Mouse (Mus musculus): Measurements from ENCODE around the gene Uqcc3. TPM values are rescaled to one million over a fixed set of nuclear protein-coding genes. Genes with fewer than 3 reads are reported as not detected.

The Uqcc3 gene
- 3.3 TPM for polyA plus RNA-seq (2014; fragmentation: Illumina TruSeq; extraction: RNeasy Lipid Tissue Mini Kit (QIAGEN cat#74804); ENCODE audit: low read depth, low replicate concordance)

GRCm38 (mm10) chr19:8880311-8881033 is at the start of gene Uqcc3:
Uqcc3 (minus strand) TSS chr19:8880923.

GRCm38 (mm10) chr19:8929224-8930088 is 48.7 kb upstream of the Uqcc3 start, which contains the start of the genes Rom1 and Eml3:
Rom1 (minus strand) TSS chr19:8929356.
Eml3 (plus strand) TSS chr19:8929552.

GRCm38 (mm10) chr19:8920073-8920736 is 39.5 kb upstream of the Uqcc3 start, which contains the start of gene B3gat3:
B3gat3 (plus strand) TSS chr19:8920374.

GRCm38 (mm10) chr19:8897865-8898495 is 17.3 kb upstream of the Uqcc3 start, which contains the start of gene Ganab:
Ganab (plus strand) TSS chr19:8898071.

GRCm38 (mm10) chr19:8892829-8893766 is 12.4 kb upstream of the Uqcc3 start, which contains the start of gene Ints5:
Ints5 (plus strand) TSS chr19:8893005.

GRCm38 (mm10) chr19:8888511-8889385 is 8.0 kb upstream of the Uqcc3 start, which contains the start of the genes 1810009A15Rik and Gm49416:
1810009A15Rik (plus strand) TSS chr19:8888853.
Gm49416 (plus strand) TSS chr19:8888926.

GRCm38 (mm10) chr19:8883616-8884015 is 2.9 kb upstream of the Uqcc3 start, which contains the start of the genes Lbhd1 and Gm49403:
Lbhd1 (plus strand) TSS chr19:8883732.
Gm49403 (plus strand) TSS chr19:8883930.

GRCm38 (mm10) chr19:8871267-8872186 is 9.2 kb downstream of the Uqcc3 start, which contains the start of gene Ubxn1:
Ubxn1 (plus strand) TSS chr19:8871496.

GRCm38 (mm10) chr19:8850402-8850901 is 30.3 kb downstream of the Uqcc3 start, which contains the start of gene Lrrn4cl:
Lrrn4cl (plus strand) TSS chr19:8850768.

GRCm38 (mm10) chr19:8839103-8839907 is 41.4 kb downstream of the Uqcc3 start, which contains the start of gene Gng3:
Gng3 (minus strand) TSS chr19:8839194.

GRCm38 (mm10) chr19:8837251-8837791 is 43.4 kb downstream of the Uqcc3 start, which contains the start of gene Bscl2:
Bscl2 (plus strand) TSS chr19:8837467.

Other genes with a start within 250 kb of the Uqcc3 start
- 0.23 TPM for gene Chrm1, start 217.1 kb downstream of the Uqcc3 start, polyA plus RNA-seq (2014; fragmentation: Illumina TruSeq; extraction: RNeasy Lipid Tissue Mini Kit (QIAGEN cat#74804); ENCODE audit: low read depth, low replicate concordance)
- gene Slc3a2, start 157.6 kb downstream of the Uqcc3 start, polyA plus RNA-seq (2014; fragmentation: Illumina TruSeq; extraction: RNeasy Lipid Tissue Mini Kit (QIAGEN cat#74804); ENCODE audit: low read depth, low replicate concordance), result 163 TPM
- 15.5 TPM for gene Wdr74, start 145.1 kb downstream of the Uqcc3 start, polyA plus RNA-seq (2014; fragmentation: Illumina TruSeq; extraction: RNeasy Lipid Tissue Mini Kit (QIAGEN cat#74804); ENCODE audit: low read depth, low replicate concordance)
- gene 1700092M07Rik, start 140.2 kb downstream of the Uqcc3 start, polyA plus RNA-seq (2014; fragmentation: Illumina TruSeq; extraction: RNeasy Lipid Tissue Mini Kit (QIAGEN cat#74804); ENCODE audit: low read depth, low replicate concordance), result not detected
- 63.2 TPM for gene Stx5a, start 139.5 kb downstream of the Uqcc3 start, polyA plus RNA-seq (2014; fragmentation: Illumina TruSeq; extraction: RNeasy Lipid Tissue Mini Kit (QIAGEN cat#74804); ENCODE audit: low read depth, low replicate concordance)
- gene Nxf1, start 123.8 kb downstream of the Uqcc3 start, polyA plus RNA-seq (2014; fragmentation: Illumina TruSeq; extraction: RNeasy Lipid Tissue Mini Kit (QIAGEN cat#74804); ENCODE audit: low read depth, low replicate concordance), result 68.2 TPM
- 50.0 TPM for gene Tmem223, start 109.9 kb downstream of the Uqcc3 start, polyA plus RNA-seq (2014; fragmentation: Illumina TruSeq; extraction: RNeasy Lipid Tissue Mini Kit (QIAGEN cat#74804); ENCODE audit: low read depth, low replicate concordance)
- 51.8 TPM for gene Tmem179b, start 106.5 kb downstream of the Uqcc3 start, polyA plus RNA-seq (2014; fragmentation: Illumina TruSeq; extraction: RNeasy Lipid Tissue Mini Kit (QIAGEN cat#74804); ENCODE audit: low read depth, low replicate concordance)
- 1.4 TPM for gene Taf6l, start 94.5 kb downstream of the Uqcc3 start, polyA plus RNA-seq (2014; fragmentation: Illumina TruSeq; extraction: RNeasy Lipid Tissue Mini Kit (QIAGEN cat#74804); ENCODE audit: low read depth, low replicate concordance)
- 94.7 TPM for gene Polr2g, start 82.3 kb downstream of the Uqcc3 start, polyA plus RNA-seq (2014; fragmentation: Illumina TruSeq; extraction: RNeasy Lipid Tissue Mini Kit (QIAGEN cat#74804); ENCODE audit: low read depth, low replicate concordance)
- gene Zbtb3, start 78.4 kb downstream of the Uqcc3 start, polyA plus RNA-seq (2014; fragmentation: Illumina TruSeq; extraction: RNeasy Lipid Tissue Mini Kit (QIAGEN cat#74804); ENCODE audit: low read depth, low replicate concordance), result 0.47 TPM
- gene Ttc9c, start 61.6 kb downstream of the Uqcc3 start, polyA plus RNA-seq (2014; fragmentation: Illumina TruSeq; extraction: RNeasy Lipid Tissue Mini Kit (QIAGEN cat#74804); ENCODE audit: low read depth, low replicate concordance), result 87.3 TPM
- gene Hnrnpul2, start 60.9 kb downstream of the Uqcc3 start, polyA plus RNA-seq (2014; fragmentation: Illumina TruSeq; extraction: RNeasy Lipid Tissue Mini Kit (QIAGEN cat#74804); ENCODE audit: low read depth, low replicate concordance), result 117 TPM
- gene AC129217.1, start 51.1 kb downstream of the Uqcc3 start, polyA plus RNA-seq (2014; fragmentation: Illumina TruSeq; extraction: RNeasy Lipid Tissue Mini Kit (QIAGEN cat#74804); ENCODE audit: low read depth, low replicate concordance), result not detected
- gene Bscl2, start 43.5 kb downstream of the Uqcc3 start, polyA plus RNA-seq (2014; fragmentation: Illumina TruSeq; extraction: RNeasy Lipid Tissue Mini Kit (QIAGEN cat#74804); ENCODE audit: low read depth, low replicate concordance), result 24.6 TPM
- gene Gng3, start 41.7 kb downstream of the Uqcc3 start, polyA plus RNA-seq (2014; fragmentation: Illumina TruSeq; extraction: RNeasy Lipid Tissue Mini Kit (QIAGEN cat#74804); ENCODE audit: low read depth, low replicate concordance), result 2.2 TPM
- 3.3 TPM for gene Lrrn4cl, start 30.2 kb downstream of the Uqcc3 start, polyA plus RNA-seq (2014; fragmentation: Illumina TruSeq; extraction: RNeasy Lipid Tissue Mini Kit (QIAGEN cat#74804); ENCODE audit: low read depth, low replicate concordance)
- 25.3 TPM for gene Ubxn1, start 9.4 kb downstream of the Uqcc3 start, polyA plus RNA-seq (2014; fragmentation: Illumina TruSeq; extraction: RNeasy Lipid Tissue Mini Kit (QIAGEN cat#74804); ENCODE audit: low read depth, low replicate concordance)
- 76.6 TPM for gene Lbhd1, start 2.8 kb upstream of the Uqcc3 start, polyA plus RNA-seq (2014; fragmentation: Illumina TruSeq; extraction: RNeasy Lipid Tissue Mini Kit (QIAGEN cat#74804); ENCODE audit: low read depth, low replicate concordance)
- gene Gm49403, start 3.0 kb upstream of the Uqcc3 start, polyA plus RNA-seq (2014; fragmentation: Illumina TruSeq; extraction: RNeasy Lipid Tissue Mini Kit (QIAGEN cat#74804); ENCODE audit: low read depth, low replicate concordance), result not detected
- 7.9 TPM for gene 1810009A15Rik, start 7.9 kb upstream of the Uqcc3 start, polyA plus RNA-seq (2014; fragmentation: Illumina TruSeq; extraction: RNeasy Lipid Tissue Mini Kit (QIAGEN cat#74804); ENCODE audit: low read depth, low replicate concordance)
- gene Gm49416, start 8.0 kb upstream of the Uqcc3 start, polyA plus RNA-seq (2014; fragmentation: Illumina TruSeq; extraction: RNeasy Lipid Tissue Mini Kit (QIAGEN cat#74804); ENCODE audit: low read depth, low replicate concordance), result not detected
- gene Ints5, start 12.1 kb upstream of the Uqcc3 start, polyA plus RNA-seq (2014; fragmentation: Illumina TruSeq; extraction: RNeasy Lipid Tissue Mini Kit (QIAGEN cat#74804); ENCODE audit: low read depth, low replicate concordance), result 1.2 TPM
- 97.8 TPM for gene Ganab, start 17.1 kb upstream of the Uqcc3 start, polyA plus RNA-seq (2014; fragmentation: Illumina TruSeq; extraction: RNeasy Lipid Tissue Mini Kit (QIAGEN cat#74804); ENCODE audit: low read depth, low replicate concordance)
- gene B3gat3, start 39.5 kb upstream of the Uqcc3 start, polyA plus RNA-seq (2014; fragmentation: Illumina TruSeq; extraction: RNeasy Lipid Tissue Mini Kit (QIAGEN cat#74804); ENCODE audit: low read depth, low replicate concordance), result 11.3 TPM
- gene Rom1, start 48.4 kb upstream of the Uqcc3 start, polyA plus RNA-seq (2014; fragmentation: Illumina TruSeq; extraction: RNeasy Lipid Tissue Mini Kit (QIAGEN cat#74804); ENCODE audit: low read depth, low replicate concordance), result 3.3 TPM
- 7.1 TPM for gene Eml3, start 48.6 kb upstream of the Uqcc3 start, polyA plus RNA-seq (2014; fragmentation: Illumina TruSeq; extraction: RNeasy Lipid Tissue Mini Kit (QIAGEN cat#74804); ENCODE audit: low read depth, low replicate concordance)
- 70.1 TPM for gene Mta2, start 61.0 kb upstream of the Uqcc3 start, polyA plus RNA-seq (2014; fragmentation: Illumina TruSeq; extraction: RNeasy Lipid Tissue Mini Kit (QIAGEN cat#74804); ENCODE audit: low read depth, low replicate concordance)
- gene Tut1, start 72.9 kb upstream of the Uqcc3 start, polyA plus RNA-seq (2014; fragmentation: Illumina TruSeq; extraction: RNeasy Lipid Tissue Mini Kit (QIAGEN cat#74804); ENCODE audit: low read depth, low replicate concordance), result 2.8 TPM
- 77.3 TPM for gene Eef1g, start 86.1 kb upstream of the Uqcc3 start, polyA plus RNA-seq (2014; fragmentation: Illumina TruSeq; extraction: RNeasy Lipid Tissue Mini Kit (QIAGEN cat#74804); ENCODE audit: low read depth, low replicate concordance)
- 34.2 TPM for gene Ahnak, start 108.4 kb upstream of the Uqcc3 start, polyA plus RNA-seq (2014; fragmentation: Illumina TruSeq; extraction: RNeasy Lipid Tissue Mini Kit (QIAGEN cat#74804); ENCODE audit: low read depth, low replicate concordance)
- gene Scgb1a1, start 207.0 kb upstream of the Uqcc3 start, polyA plus RNA-seq (2014; fragmentation: Illumina TruSeq; extraction: RNeasy Lipid Tissue Mini Kit (QIAGEN cat#74804); ENCODE audit: low read depth, low replicate concordance), result 1.8 TPM

Data from adrenal gland, adult 10 weeks (tissue).